Mouse (Mus musculus): ENCODE measurements around the gene Cpxm1. TPM values are rescaled to one million over a fixed set of nuclear protein-coding genes. Genes with fewer than 3 reads are reported as not detected.

Gene Cpxm1
- total and polyA plus RNA-seq, 3 experiments, result 6.5 to 10.7 TPM; not detected in 1

GRCm38 (mm10) chr2:130406178-130406577, 8.8 kb upstream of the Cpxm1 start, which contains the start of gene Tmem239:
TSS of gene Tmem239 (plus strand) at chr2:130406478.
- TF ChIP-seq CHD1 (IDR thresholded peaks at IDR 0.05; ENCODE audit: low read depth, low read length), result no peak
- no peak for TF ChIP-seq JUND (IDR thresholded peaks at IDR 0.05; ENCODE audit: low read depth, low read length)
- TF ChIP-seq HCFC1 (IDR thresholded peaks at IDR 0.05; ENCODE audit: low read depth, low read length), result no peak
- no peak for TF ChIP-seq NRF1 (IDR thresholded peaks at IDR 0.05; ENCODE audit: insufficient read depth, low read depth, low read length, poor library complexity, severe bottlenecking)
- no peak for TF ChIP-seq RCOR1 (IDR thresholded peaks at IDR 0.05; ENCODE audit: low read depth, low read length)
- TF ChIP-seq ELF1 (IDR thresholded peaks at IDR 0.05; ENCODE audit: low read depth, low read length), result no peak
- TF ChIP-seq SMC3 (IDR thresholded peaks at IDR 0.05; ENCODE audit: low read depth, low read length), result no peak
- no peak for TF ChIP-seq CTCF (IDR thresholded peaks at IDR 0.05 in 2 of 3, conservative IDR thresholded peaks at IDR 0.05 in 1 of 3; ENCODE audit: control insufficient read depth in 1 of 3, insufficient read depth in 1 of 3, low read depth in 2 of 3, low read length in 3 of 3, poor library complexity in 1 of 3, severe bottlenecking in 1 of 3)
- TF ChIP-seq ZMIZ1 (IDR thresholded peaks at IDR 0.05; ENCODE audit: low read depth, low read length), result no peak
- no peak for TF ChIP-seq MYB (IDR thresholded peaks at IDR 0.05; ENCODE audit: low read depth, low read length)
- no peak for TF ChIP-seq MYC (IDR thresholded peaks at IDR 0.05; ENCODE audit: low read depth, low read length)
- no peak for TF ChIP-seq RAD21 (IDR thresholded peaks at IDR 0.05; ENCODE audit: low read depth, low read length)
- no peak for TF ChIP-seq TAL1 (IDR thresholded peaks at IDR 0.05; ENCODE audit: low read length)
- no peak for TF ChIP-seq SIN3A (IDR thresholded peaks at IDR 0.05; ENCODE audit: low read length)
- no peak for TF ChIP-seq MAFK (IDR thresholded peaks at IDR 0.05; ENCODE audit: borderline replicate concordance, low read depth, low read length)
- no peak for TF ChIP-seq MAZ (IDR thresholded peaks at IDR 0.05; ENCODE audit: low read depth, low read length)
- TF ChIP-seq ZKSCAN1 (IDR thresholded peaks at IDR 0.05; ENCODE audit: low read depth, low read length), result no peak
- no peak for TF ChIP-seq TBP (IDR thresholded peaks at IDR 0.05; ENCODE audit: low read depth, low read length)
- TF ChIP-seq POLR2A (IDR thresholded peaks at IDR 0.05; ENCODE audit: control insufficient read depth in 1 of 2, insufficient read depth in 1 of 2, low read depth in 1 of 2, low read length in 2 of 2, poor library complexity in 1 of 2), result no peak
- no peak for TF ChIP-seq POLR2AphosphoS5 (IDR thresholded peaks at IDR 0.05; ENCODE audit: borderline replicate concordance, low read depth, low read length)
- H3K4me1 ChIP-seq (ENCODE audit: control insufficient read depth in 1 of 2, insufficient read depth in 2 of 2, low read length in 2 of 2), result peaks cover 0 to 7% of the 10 kb centered on the region in 2 experiments; a peak in 3 of 4 replicates
- no peaks in the 10 kb centered on the region for H3K9me3 ChIP-seq (replicated peaks; ENCODE audit: insufficient read depth, low read length)
- H3K9ac ChIP-seq (ENCODE audit: control insufficient read depth, low read depth, low read length, poor library complexity, severe bottlenecking), result no peak within 1 kb of the TSS
- 0 out of 4 replicates have a peak, but pooled peaks cover 0 to 2% of the 10 kb centered on the region in 2 experiments for H3K27me3 ChIP-seq (ENCODE audit: control insufficient read depth in 1 of 2, insufficient read depth in 2 of 2, low read length in 2 of 2)
- no peak within 1 kb of the TSS for H3K27ac ChIP-seq (ENCODE audit: control insufficient read depth, low read depth, low read length)
- no peak for DNase-seq (ENCODE audit: low read depth, low spot score)
- no peaks in the 10 kb centered on the region for H3K79me2 ChIP-seq (ENCODE audit: control insufficient read depth, insufficient read depth, low read length, poor library complexity)
- peaks cover 0 to 4% of the 10 kb centered on the region in 2 experiments; a peak in 2 of 4 replicates for H3K36me3 ChIP-seq (ENCODE audit: control insufficient read depth in 1 of 2, insufficient read depth in 2 of 2, low read length in 2 of 2)
- no peak within 1 kb of the TSS for H3K4me3 ChIP-seq (ENCODE audit: control insufficient read depth in 1 of 2, insufficient read depth in 1 of 2, low read depth in 2 of 2, low read length in 2 of 2)

DNA sequence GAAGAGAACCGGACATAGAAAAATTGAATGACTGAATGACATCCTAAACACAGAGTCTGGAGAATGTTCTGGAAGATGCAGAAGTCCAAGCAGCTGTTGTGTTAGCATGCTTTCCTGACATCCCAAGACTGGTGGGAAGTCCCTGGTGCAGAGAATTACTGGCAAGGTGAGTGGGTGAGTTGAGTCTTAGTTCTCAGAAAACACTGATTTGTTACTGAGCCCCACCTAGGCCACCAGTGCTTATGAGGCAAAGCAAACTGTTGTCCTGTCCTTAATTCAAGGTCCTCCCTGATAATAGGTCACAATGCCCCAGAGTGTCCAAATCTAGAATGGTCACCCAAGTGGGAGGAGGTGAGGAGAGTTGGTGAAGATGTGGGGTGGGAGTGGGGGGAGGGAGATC, 7.6 kb upstream of the Cpxm1 start, which contains the start of the genes Gm28372 and 1700020A23Rik:
Gm28372 (plus strand) TSS at position 301 of the 400 bp plus-strand sequence.
1700020A23Rik (plus strand) TSS at position 321 of the 400 bp plus-strand sequence.
- Histone ChIP-seq H3K79me2 (ENCODE audit: control insufficient read depth, insufficient read depth, low read length, poor library complexity) (no peaks in the 10 kb centered on the region), H3K36me3 (ENCODE audit: control insufficient read depth in 1 of 2, insufficient read depth in 2 of 2, low read length in 2 of 2) (no peaks in the 10 kb centered on the region), H3K27me3 (ENCODE audit: control insufficient read depth in 1 of 2, insufficient read depth in 2 of 2, low read length in 2 of 2) (0 out of 4 replicates have a peak, but pooled peaks cover 0 to 2% of the 10 kb centered on the region in 2 experiments), H3K27ac (ENCODE audit: control insufficient read depth, low read depth, low read length) (no peak within 1 kb of the TSS), H3K4me1 (ENCODE audit: control insufficient read depth in 1 of 2, insufficient read depth in 2 of 2, low read length in 2 of 2) (peaks cover 0 to 3% of the 10 kb centered on the region in 2 experiments; a peak in 2 of 4 replicates), H3K9ac (ENCODE audit: control insufficient read depth, low read depth, low read length, poor library complexity, severe bottlenecking) (no peak within 1 kb of the TSS), H3K4me3 (ENCODE audit: control insufficient read depth in 1 of 2, insufficient read depth in 1 of 2, low read depth in 2 of 2, low read length in 2 of 2) (no peak within 1 kb of the TSS), H3K9me3 (replicated peaks; ENCODE audit: insufficient read depth, low read length) (no peaks in the 10 kb centered on the region)
- no peak for TF ChIP-seq USF2 (IDR thresholded peaks at IDR 0.05; ENCODE audit: borderline replicate concordance in 1 of 2, insufficient read depth in 1 of 2, low read depth in 1 of 2, low read length in 2 of 2)
- no peak for TF ChIP-seq MYC (IDR thresholded peaks at IDR 0.05; ENCODE audit: low read depth, low read length)
- no peak for DNase-seq (ENCODE audit: low read depth, low spot score)

Data from MEL (cell line).